Mouse (Mus musculus) lung, postnatal 36 days (tissue): ENCODE measurements around the gene Kcng3.

ENCODE experiments used
- DNase-seq: peaks from one replicate; pipeline ENCODE4 v3.0.0; 2022; ENCODE audit warnings: mixed read lengths

Kcng3 gene

GRCm38 (mm10) chr17:83631783-83632652, at the start of gene Kcng3:
Gene Kcng3 (minus strand): TSS chr17:83631895.
- no peak for DNase-seq

- no peak for DNase-seq
These were observed 45.7 kb upstream of the Kcng3 start for GRCm38 (mm10) chr17:83677370-83677769.

GRCm38 (mm10) chr17:83672685-83673084, 41.0 kb upstream of the Kcng3 start:
- DNase-seq = no peak

GRCm38 (mm10) chr17:83667934-83668690, 36.4 kb upstream of the Kcng3 start:
- DNase-seq = no peak

GRCm38 (mm10) chr17:83666597-83667287, 35.0 kb upstream of the Kcng3 start:
- DNase-seq = peak; percentile 10

GRCm38 (mm10) chr17:83664761-83665160, 33.1 kb upstream of the Kcng3 start:
- DNase-seq = no peak

GRCm38 (mm10) chr17:83658943-83659342, 27.2 kb upstream of the Kcng3 start:
- DNase-seq = no peak

- no peak for DNase-seq
These were observed 25.7 kb upstream of the Kcng3 start for GRCm38 (mm10) chr17:83657375-83657774.

- no peak for DNase-seq
These were observed 24.0 kb upstream of the Kcng3 start for GRCm38 (mm10) chr17:83655732-83656131.

- DNase-seq = no peak
These were observed 23.0 kb upstream of the Kcng3 start for GRCm38 (mm10) chr17:83654651-83655136.

- no peak for DNase-seq
These were observed 21.9 kb upstream of the Kcng3 start for GRCm38 (mm10) chr17:83653635-83654034.

GRCm38 (mm10) chr17:83650932-83651682, 19.4 kb upstream of the Kcng3 start:
- DNase-seq = no peak

GRCm38 (mm10) chr17:83649986-83650385, 18.3 kb upstream of the Kcng3 start:
- no peak for DNase-seq

GRCm38 (mm10) chr17:83647413-83647812, 15.7 kb upstream of the Kcng3 start:
- DNase-seq = no peak

GRCm38 (mm10) chr17:83646425-83647163, 14.9 kb upstream of the Kcng3 start:
- DNase-seq = no peak

GRCm38 (mm10) chr17:83645226-83645808, 13.6 kb upstream of the Kcng3 start:
- DNase-seq = peak; percentile 80

GRCm38 (mm10) chr17:83637393-83637792, 5.7 kb upstream of the Kcng3 start:
- DNase-seq = peak; percentile 71

GRCm38 (mm10) chr17:83636443-83636842, 4.7 kb upstream of the Kcng3 start:
- DNase-seq = no peak

- peak; percentile 76 for DNase-seq
These were observed 1.2 kb upstream of the Kcng3 start for GRCm38 (mm10) chr17:83632653-83633570.
